Mouse (Mus musculus): ENCODE results near the gene Cog8. TPM values are rescaled to one million over a fixed set of nuclear protein-coding genes. Genes with fewer than 3 reads are reported as not detected.
"Not testable (repeated sequence)": the region's sequence is repeated elsewhere in the genome, so short reads cannot be mapped to it uniquely, and the experiment has no call there.

Gene Cog8
- polyA plus RNA-seq, 1 experiment from 2014 or later = 24.8 TPM

DNA sequence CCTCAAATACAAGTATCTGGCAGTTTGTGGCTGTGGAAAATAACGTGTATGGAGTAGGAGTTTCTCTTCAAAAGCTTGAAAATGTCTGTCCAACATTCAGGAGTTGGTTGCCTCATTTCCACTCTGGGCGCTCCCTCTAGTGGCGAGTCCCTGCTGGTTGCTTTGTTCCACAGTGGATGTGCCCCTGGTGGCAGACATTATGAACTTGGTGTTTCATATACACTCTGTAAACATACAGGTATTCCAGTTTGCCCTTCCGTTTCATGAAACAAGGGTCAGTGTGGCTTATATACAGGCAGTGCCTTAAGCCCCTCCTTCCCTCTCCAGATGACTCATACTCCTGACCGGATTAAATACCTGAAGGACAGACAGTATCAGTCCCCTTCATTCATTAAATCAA, 54.0 kb downstream of the Cog8 start:
- peaks cover 12% of the 10 kb centered on the region; the same call in 1 of the 2 replicates for H3K4me1 ChIP-seq
- WGBS = 32% methylated on average over 5 of the region's 5 CpGs

GRCm38 (mm10) chr8:106999068-106999467, 57.4 kb downstream of the Cog8 start:
- Histone ChIP-seq H3K27ac (replicated peaks) (no peak overlapping the region), H3K36me3 (peaks cover 43% of the 10 kb centered on the region), H3K9me3 (no peaks in the 10 kb centered on the region), H3K4me2 (no peak overlapping the region), H3K9ac (no peak overlapping the region), H3K27me3 (replicated peaks) (no peaks in the 10 kb centered on the region), H3K4me1 (0 out of 2 replicates have a peak, but pooled peaks cover 3% of the 10 kb centered on the region), H3K4me3 (no peak overlapping the region)
- ATAC-seq (ENCODE audit: extremely low read depth, insufficient number of reproducible peaks, low FRiP score, low TSS enrichment) = no peak
- WGBS = 79% methylated on average over 1 of the region's 1 CpGs

More for the DNA sequence above, 54.0 kb downstream of the Cog8 start:
- Histone ChIP-seq H3K4me2 (no peak overlapping the region), H3K9ac (no peak overlapping the region), H3K36me3 (peaks cover 38% of the 10 kb centered on the region), H3K27me3 (replicated peaks) (no peaks in the 10 kb centered on the region), H3K4me3 (no peak overlapping the region), H3K9me3 (no peaks in the 10 kb centered on the region), H3K27ac (replicated peaks) (no peak overlapping the region)
- no peak for ATAC-seq (ENCODE audit: extremely low read depth, insufficient number of reproducible peaks, low FRiP score, low TSS enrichment)

- H3K4me1 ChIP-seq = 0 out of 2 replicates have a peak, but pooled peaks cover 3% of the 10 kb centered on the region
- peaks cover 53% of the 10 kb centered on the region for H3K36me3 ChIP-seq
- no peak for ATAC-seq (ENCODE audit: extremely low read depth, insufficient number of reproducible peaks, low FRiP score, low TSS enrichment)
- WGBS = 76% methylated on average over 4 of the region's 4 CpGs
- no peak overlapping the region for H3K9ac ChIP-seq
- H3K9me3 ChIP-seq = no peaks in the 10 kb centered on the region
- no peaks in the 10 kb centered on the region for H3K27me3 ChIP-seq (replicated peaks)
- H3K4me3 ChIP-seq = no peak overlapping the region
- no peak overlapping the region for H3K4me2 ChIP-seq
- no peak overlapping the region for H3K27ac ChIP-seq (replicated peaks)
These were observed 59.1 kb downstream of the Cog8 start for GRCm38 (mm10) chr8:106997416-106997815.

DNA sequence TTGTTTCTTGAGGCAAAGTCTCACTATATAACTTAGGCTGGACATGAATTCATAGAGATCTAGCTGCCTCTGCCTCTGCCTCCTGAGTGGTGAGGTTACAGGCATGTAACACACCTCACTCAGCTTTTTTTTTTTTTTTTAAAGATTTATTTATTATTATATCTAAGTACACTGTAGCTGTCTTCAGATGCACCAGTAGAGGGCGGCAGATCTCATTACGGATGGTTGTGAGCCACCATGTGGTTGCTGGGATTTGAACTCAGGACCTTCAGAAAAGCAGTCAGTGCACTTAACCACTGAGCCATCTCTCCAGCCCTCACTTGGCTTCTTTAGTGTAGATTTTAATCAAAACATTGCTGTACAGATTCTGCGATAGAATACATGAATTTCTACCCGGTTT, 60.1 kb downstream of the Cog8 start:
- not testable (repeated sequence) for H3K4me3 ChIP-seq; H3K9ac ChIP-seq; H3K9me3 ChIP-seq; H3K4me1 ChIP-seq; H3K27ac ChIP-seq (replicated peaks); ATAC-seq (ENCODE audit: extremely low read depth, insufficient number of reproducible peaks, low FRiP score, low TSS enrichment); H3K27me3 ChIP-seq (replicated peaks); H3K4me2 ChIP-seq
- 82% methylated on average over 4 of the region's 4 CpGs for WGBS
- peaks cover 61% of the 10 kb centered on the region for H3K36me3 ChIP-seq

Small RNA genes lying within 50 kb of the gene (microRNA-seq; reads per million reads assigned to microRNA genes)
- gene Mir7075 = 1.4 reads per million

Other genes with a start within 250 kb of the Cog8 start
- 0.04 and 0.18 TPM in 2 replicates for gene Has3, start 186.4 kb downstream of the Cog8 start, polyA plus RNA-seq (2015; fragmentation: Nextera tagmentation; extraction: Ambion mirVana)
- 43.6 and 47.1 TPM in 2 replicates for gene Utp4, start 163.1 kb downstream of the Cog8 start, polyA plus RNA-seq (2015; fragmentation: Nextera tagmentation; extraction: Ambion mirVana)
- gene Sntb2, start 120.9 kb downstream of the Cog8 start, polyA plus RNA-seq (2015; fragmentation: Nextera tagmentation; extraction: Ambion mirVana) = 10.3 and 11.4 TPM in 2 replicates
- 46.1 and 50.3 TPM in 2 replicates for gene Vps4a, start 25.5 kb downstream of the Cog8 start, polyA plus RNA-seq (2015; fragmentation: Nextera tagmentation; extraction: Ambion mirVana)
- 41.2 and 46.7 TPM in 2 replicates for gene Pdf, start 8.1 kb downstream of the Cog8 start, polyA plus RNA-seq (2015; fragmentation: Nextera tagmentation; extraction: Ambion mirVana)
- 51.7 and 59.1 TPM in 2 replicates for gene Nip7, start 188 bp upstream of the Cog8 start, polyA plus RNA-seq (2015; fragmentation: Nextera tagmentation; extraction: Ambion mirVana)
- 0.41 TPM in 1 of 2 replicates, not detected in the other for gene Tmed6, start 9.0 kb upstream of the Cog8 start, polyA plus RNA-seq (2015; fragmentation: Nextera tagmentation; extraction: Ambion mirVana)
- 9.9 and 10.7 TPM in 2 replicates for gene Terf2, start 39.9 kb upstream of the Cog8 start, polyA plus RNA-seq (2015; fragmentation: Nextera tagmentation; extraction: Ambion mirVana)
- 58.9 and 60.2 TPM in 2 replicates for gene Cyb5b, start 94.0 kb upstream of the Cog8 start, polyA plus RNA-seq (2015; fragmentation: Nextera tagmentation; extraction: Ambion mirVana)
- gene Nfat5, start 236.8 kb upstream of the Cog8 start, polyA plus RNA-seq (2015; fragmentation: Nextera tagmentation; extraction: Ambion mirVana) = 10.0 and 10.4 TPM in 2 replicates